Mouse (Mus musculus) myocyte (in vitro differentiated cells): ENCODE measurements around the gene Tgfbr3l.

Experiments used
- CEBPB ChIP-seq: IDR thresholded peaks from 2 replicates; pipeline ENCODE4 v1.6.1; 2011; ENCODE audit warnings: mild to moderate bottlenecking, moderate library complexity; ENCODE audit not compliant: poor library complexity, insufficient read depth, severe bottlenecking
- E2F4 ChIP-seq: IDR thresholded peaks from one replicate; pipeline ENCODE4 v1.6.1; 2011; ENCODE audit warnings: mild to moderate bottlenecking, control low read depth, moderate library complexity; ENCODE audit not compliant: insufficient read depth
- MAX ChIP-seq: IDR thresholded peaks from one replicate; pipeline ENCODE4 v1.6.1; 2011; ENCODE audit warnings: low read depth, mild to moderate bottlenecking, control low read depth
- MYOD1 ChIP-seq, 3 experiments: IDR thresholded peaks; one replicate each; pipeline ENCODE4 v1.6.1; 2011; ENCODE audit warnings: control low read depth in 2 of 3, low read depth in 2 of 3, mild to moderate bottlenecking in 2 of 3, moderate library complexity in 1 of 3; ENCODE audit not compliant: insufficient read length in 2 of 3, control insufficient read depth in 1 of 3
- POLR2A ChIP-seq: IDR thresholded peaks from one replicate; pipeline ENCODE4 v1.6.1; 2011; ENCODE audit warnings: low read depth, mild to moderate bottlenecking, control low read depth, moderate library complexity; ENCODE audit not compliant: insufficient read length
- POLR2AphosphoS2 ChIP-seq: IDR thresholded peaks from one replicate; pipeline ENCODE4 v1.6.1; 2011; ENCODE audit warnings: low read depth, control low read depth; ENCODE audit not compliant: insufficient read length
- SRF ChIP-seq: IDR thresholded peaks from one replicate; pipeline ENCODE4 v1.6.1; 2011; ENCODE audit warnings: low read depth; ENCODE audit not compliant: control insufficient read depth, insufficient read length
- TCF12 ChIP-seq: IDR thresholded peaks from one replicate; pipeline ENCODE4 v1.6.1; 2011; ENCODE audit warnings: mild to moderate bottlenecking, control low read depth; ENCODE audit not compliant: poor library complexity, insufficient read depth, severe bottlenecking
- TCF3 ChIP-seq: IDR thresholded peaks from one replicate; pipeline ENCODE4 v1.6.1; 2011; ENCODE audit warnings: low read depth, control low read depth; ENCODE audit not compliant: insufficient read length

GRCm38 (mm10) chr8:4252116-4252760 lies 4.2 kb downstream of the Tgfbr3l start:
- TF ChIP-seq CEBPB (no peak), TCF12 (no peak), POLR2A (no peak), POLR2AphosphoS2 (peak; percentile 3), SRF (no peak), MYOD1 (IDR thresholded peaks at IDR 0.05; ENCODE audit: control insufficient read depth in 1 of 3, insufficient read length in 2 of 3, low read depth in 2 of 3) (no peak), E2F4 (no peak), MAX (no peak), TCF3 (no peak)
